Mouse (Mus musculus): ENCODE results near the gene Fstl4. TPM values are rescaled to one million over a fixed set of nuclear protein-coding genes. Genes with fewer than 3 reads are reported as not detected.

Gene Fstl4
- total and polyA plus RNA-seq, 3 experiments = not detected

GRCm38 (mm10) chr11:52729890-52730289 lies 34.5 kb upstream of the Fstl4 start:
- TF ChIP-seq CHD1 (IDR thresholded peaks at IDR 0.05; ENCODE audit: low read depth, low read length) = no peak
- no peak for TF ChIP-seq MAX (IDR thresholded peaks at IDR 0.05; ENCODE audit: low read length)
- no peak for TF ChIP-seq KAT2A (conservative IDR thresholded peaks at IDR 0.05; ENCODE audit: low read depth, low read length)
- TF ChIP-seq USF2 (IDR thresholded peaks at IDR 0.05; ENCODE audit: borderline replicate concordance in 1 of 2, insufficient read depth in 1 of 2, low read depth in 1 of 2, low read length in 2 of 2) = no peak
- no peak overlapping the region for H3K27ac ChIP-seq (ENCODE audit: control insufficient read depth, low read depth, low read length)
- H3K4me3 ChIP-seq (ENCODE audit: control insufficient read depth in 1 of 2, insufficient read depth in 1 of 2, low read depth in 2 of 2, low read length in 2 of 2) = no peak overlapping the region
- H3K79me2 ChIP-seq (ENCODE audit: control insufficient read depth, insufficient read depth, low read length, poor library complexity) = no peaks in the 10 kb centered on the region
- DNase-seq (ENCODE audit: low read depth, low spot score) = no peak
- H3K4me1 ChIP-seq (ENCODE audit: control insufficient read depth in 1 of 2, insufficient read depth in 2 of 2, low read length in 2 of 2) = no peaks in the 10 kb centered on the region
- H3K9me3 ChIP-seq (replicated peaks; ENCODE audit: insufficient read depth, low read length) = no peaks in the 10 kb centered on the region; the same call in 1 of the 2 replicates
- H3K9ac ChIP-seq (ENCODE audit: control insufficient read depth, low read depth, low read length, poor library complexity, severe bottlenecking) = no peak overlapping the region
- H3K27me3 ChIP-seq (ENCODE audit: control insufficient read depth in 1 of 2, insufficient read depth in 2 of 2, low read length in 2 of 2) = no peaks in the 10 kb centered on the region
- H3K36me3 ChIP-seq (ENCODE audit: control insufficient read depth in 1 of 2, insufficient read depth in 2 of 2, low read length in 2 of 2) = no peaks in the 10 kb centered on the region

GRCm38 (mm10) chr11:52731979-52732378 lies 32.5 kb upstream of the Fstl4 start:
- Histone ChIP-seq H3K4me3 (ENCODE audit: control insufficient read depth in 1 of 2, insufficient read depth in 1 of 2, low read depth in 2 of 2, low read length in 2 of 2) (no peak overlapping the region), H3K27me3 (ENCODE audit: control insufficient read depth in 1 of 2, insufficient read depth in 2 of 2, low read length in 2 of 2) (no peaks in the 10 kb centered on the region)

GRCm38 (mm10) chr11:52734493-52735195 lies 29.8 kb upstream of the Fstl4 start:
- H3K36me3 ChIP-seq (ENCODE audit: control insufficient read depth in 1 of 2, insufficient read depth in 2 of 2, low read length in 2 of 2) = no peaks in the 10 kb centered on the region
- DNase-seq (ENCODE audit: low read depth, low spot score) = no peak
- H3K27me3 ChIP-seq (ENCODE audit: control insufficient read depth in 1 of 2, insufficient read depth in 2 of 2, low read length in 2 of 2) = no peaks in the 10 kb centered on the region
- H3K4me3 ChIP-seq (ENCODE audit: control insufficient read depth in 1 of 2, insufficient read depth in 1 of 2, low read depth in 2 of 2, low read length in 2 of 2) = no peak overlapping the region
- H3K4me1 ChIP-seq (ENCODE audit: control insufficient read depth in 1 of 2, insufficient read depth in 2 of 2, low read length in 2 of 2) = no peaks in the 10 kb centered on the region
- no peak for TF ChIP-seq RCOR1 (IDR thresholded peaks at IDR 0.05; ENCODE audit: low read depth, low read length)
- no peak for TF ChIP-seq BHLHE40 (IDR thresholded peaks at IDR 0.05; ENCODE audit: borderline replicate concordance, low read depth, low read length)
- TF ChIP-seq NRF1 (IDR thresholded peaks at IDR 0.05; ENCODE audit: insufficient read depth, low read depth, low read length, poor library complexity, severe bottlenecking) = no peak
- no peak for TF ChIP-seq HCFC1 (IDR thresholded peaks at IDR 0.05; ENCODE audit: low read depth, low read length)
- no peak for TF ChIP-seq POLR2AphosphoS5 (IDR thresholded peaks at IDR 0.05; ENCODE audit: borderline replicate concordance, low read depth, low read length)
- no peak for TF ChIP-seq KAT2A (conservative IDR thresholded peaks at IDR 0.05; ENCODE audit: low read depth, low read length)
- TF ChIP-seq ZKSCAN1 (IDR thresholded peaks at IDR 0.05; ENCODE audit: low read depth, low read length) = no peak
- TF ChIP-seq MXI1 (IDR thresholded peaks at IDR 0.05; ENCODE audit: low read depth, low read length) = no peak
- no peak for TF ChIP-seq MYB (IDR thresholded peaks at IDR 0.05; ENCODE audit: low read depth, low read length)
- TF ChIP-seq MAX (IDR thresholded peaks at IDR 0.05; ENCODE audit: low read length) = no peak
- no peak for TF ChIP-seq MYC (IDR thresholded peaks at IDR 0.05; ENCODE audit: low read depth, low read length)
- no peak overlapping the region for H3K9ac ChIP-seq (ENCODE audit: control insufficient read depth, low read depth, low read length, poor library complexity, severe bottlenecking)
- H3K9me3 ChIP-seq (replicated peaks; ENCODE audit: insufficient read depth, low read length) = no peaks in the 10 kb centered on the region; the same call in 1 of the 2 replicates
- H3K27ac ChIP-seq (ENCODE audit: control insufficient read depth, low read depth, low read length) = no peak overlapping the region
- H3K79me2 ChIP-seq (ENCODE audit: control insufficient read depth, insufficient read depth, low read length, poor library complexity) = no peaks in the 10 kb centered on the region

More at GRCm38 (mm10) chr11:52731979-52732378, 32.5 kb upstream of the Fstl4 start:
- no peaks in the 10 kb centered on the region; the same call in 1 of the 2 replicates for H3K9me3 ChIP-seq (replicated peaks; ENCODE audit: insufficient read depth, low read length)
- no peak for DNase-seq (ENCODE audit: low read depth, low spot score)
- TF ChIP-seq SIN3A (IDR thresholded peaks at IDR 0.05; ENCODE audit: low read length) = no peak
- no peak for TF ChIP-seq MAZ (IDR thresholded peaks at IDR 0.05; ENCODE audit: low read depth, low read length)
- TF ChIP-seq CHD1 (IDR thresholded peaks at IDR 0.05; ENCODE audit: low read depth, low read length) = no peak
- no peak for TF ChIP-seq POLR2AphosphoS2 (IDR thresholded peaks at IDR 0.05; ENCODE audit: low read length)
- TF ChIP-seq GABPA (IDR thresholded peaks at IDR 0.05; ENCODE audit: low read depth, low read length) = no peak
- no peak for TF ChIP-seq MYC (IDR thresholded peaks at IDR 0.05; ENCODE audit: low read depth, low read length)
- no peak for TF ChIP-seq CTCF (IDR thresholded peaks at IDR 0.05 in 2 of 3, conservative IDR thresholded peaks at IDR 0.05 in 1 of 3; ENCODE audit: control insufficient read depth in 1 of 3, insufficient read depth in 1 of 3, low read depth in 2 of 3, low read length in 3 of 3, poor library complexity in 1 of 3, severe bottlenecking in 1 of 3)
- no peak for TF ChIP-seq CHD2 (IDR thresholded peaks at IDR 0.05; ENCODE audit: low read length)
- no peak for TF ChIP-seq NRF1 (IDR thresholded peaks at IDR 0.05; ENCODE audit: insufficient read depth, low read depth, low read length, poor library complexity, severe bottlenecking)
- TF ChIP-seq ELF1 (IDR thresholded peaks at IDR 0.05; ENCODE audit: low read depth, low read length) = no peak
- no peak for TF ChIP-seq RAD21 (IDR thresholded peaks at IDR 0.05; ENCODE audit: low read depth, low read length)
- no peaks in the 10 kb centered on the region for H3K36me3 ChIP-seq (ENCODE audit: control insufficient read depth in 1 of 2, insufficient read depth in 2 of 2, low read length in 2 of 2)
- no peaks in the 10 kb centered on the region for H3K79me2 ChIP-seq (ENCODE audit: control insufficient read depth, insufficient read depth, low read length, poor library complexity)
- no peaks in the 10 kb centered on the region for H3K4me1 ChIP-seq (ENCODE audit: control insufficient read depth in 1 of 2, insufficient read depth in 2 of 2, low read length in 2 of 2)
- H3K9ac ChIP-seq (ENCODE audit: control insufficient read depth, low read depth, low read length, poor library complexity, severe bottlenecking) = no peak overlapping the region
- H3K27ac ChIP-seq (ENCODE audit: control insufficient read depth, low read depth, low read length) = no peak overlapping the region

All from MEL (cell line).